ENCODE assay signal across 33 mouse cellular contexts in genomic region chr4:40989633-40990032, GRCm38 (mm10). TPM values are rescaled to one million over a fixed set of nuclear protein-coding genes. Genes with fewer than 3 reads are reported as not detected.
"Had no signal": no experiment of that assay in that cellular context is flagged by ENCODE, and none has a peak within 500 bp of the region (broad histone marks: within the 10 kb centered on the region; RNA-seq: fewer than 3 reads in every experiment).

No protein-coding gene starts in this region.

- H3K9me3 ChIP-seq: embryonic facial prominence, embryonic 10.5 days; embryonic facial prominence, embryonic 12.5 days; embryonic facial prominence, embryonic 13.5 days; embryonic facial prominence, embryonic 15.5 days; forebrain, embryonic 10.5 days; forebrain, embryonic 12.5 days; forebrain, embryonic 13.5 days; forebrain, embryonic 15.5 days had no signal

- DNase-seq: cerebellum, adult 2 months; cerebellum, adult 8-10 months; cerebellum, adult 9-10 months; cerebellum, adult 9-11 months; cerebellum, postnatal 10 days; cerebellum, postnatal 14 days; cerebellum, postnatal 25 days; cerebellum, postnatal 36 days; embryo, embryonic 11 days; forebrain, postnatal 0 days; gastrocnemius, adult 2 months; gastrocnemius, postnatal 10 days; gastrocnemius, postnatal 14 days; gastrocnemius, postnatal 25 days; gastrocnemius, postnatal 36 days; heart, adult 18-20 months; heart, adult 2 months had no signal

- H3K4me1 ChIP-seq: embryonic facial prominence, embryonic 10.5 days; embryonic facial prominence, embryonic 12.5 days; embryonic facial prominence, embryonic 13.5 days; embryonic facial prominence, embryonic 15.5 days; forebrain, embryonic 10.5 days; forebrain, embryonic 12.5 days; forebrain, embryonic 13.5 days; forebrain, embryonic 15.5 days had no signal

- H3K27me3 ChIP-seq: embryonic facial prominence, embryonic 12.5 days; embryonic facial prominence, embryonic 13.5 days; embryonic facial prominence, embryonic 15.5 days; forebrain, embryonic 12.5 days; forebrain, embryonic 13.5 days; forebrain, embryonic 15.5 days had no signal

- H3K27ac ChIP-seq: embryonic facial prominence, embryonic 10.5 days; embryonic facial prominence, embryonic 12.5 days; embryonic facial prominence, embryonic 13.5 days; embryonic facial prominence, embryonic 15.5 days; forebrain, embryonic 10.5 days; forebrain, embryonic 12.5 days; forebrain, embryonic 13.5 days; forebrain, embryonic 15.5 days; gastrocnemius, adult 2 months; heart, adult 2 months had no signal

- ATAC-seq: forebrain, embryonic 13.5 days; forebrain, embryonic 14.5 days; forebrain, embryonic 15.5 days; forebrain, embryonic 16.5 days; forebrain, postnatal 0 days had no signal

- H3K4me2 ChIP-seq: embryonic facial prominence, embryonic 12.5 days; embryonic facial prominence, embryonic 13.5 days; embryonic facial prominence, embryonic 15.5 days; forebrain, embryonic 12.5 days; forebrain, embryonic 13.5 days; forebrain, embryonic 15.5 days had no signal

- H3K9ac ChIP-seq: embryonic facial prominence, embryonic 12.5 days; embryonic facial prominence, embryonic 13.5 days; embryonic facial prominence, embryonic 15.5 days; forebrain, embryonic 12.5 days; forebrain, embryonic 13.5 days; forebrain, embryonic 15.5 days; forebrain, postnatal 0 days had no signal

- H3K4me3 ChIP-seq: embryonic facial prominence, embryonic 10.5 days; embryonic facial prominence, embryonic 12.5 days; embryonic facial prominence, embryonic 13.5 days; embryonic facial prominence, embryonic 15.5 days; erythroblast, embryonic 14.5 days; forebrain, embryonic 10.5 days; forebrain, embryonic 12.5 days; forebrain, embryonic 13.5 days; forebrain, embryonic 15.5 days; gastrocnemius, adult 2 months; heart, adult 2 months had no signal

RNA-seq across cellular contexts. Expression of gene Aqp7, which starts 58.3 kb away (rescaled TPM):
- total RNA-seq: common myeloid progenitor, adult 5-6 weeks; forebrain, postnatal 0 days; granulocyte monocyte progenitor cell, adult 5-6 weeks had no signal
- polyA plus RNA-seq: cerebellum, adult 2 months; cortical plate, adult 2 months; embryonic facial prominence, embryonic 10.5 days; embryonic facial prominence, embryonic 11.5 days; embryonic facial prominence, embryonic 12.5 days; erythroblast, embryonic 14.5 days; forebrain, embryonic 11.5 days; forebrain, embryonic 12.5 days; forebrain, embryonic 13.5 days; forebrain, embryonic 14.5 days; forebrain, embryonic 15.5 days; forebrain, embryonic 16.5 days; forebrain, postnatal 0 days had no signal
